Mouse (Mus musculus) erythroblast, embryonic 14.5 days (primary cell): ENCODE measurements around the gene Wnt10a. TPM values are rescaled to one million over a fixed set of nuclear protein-coding genes. Genes with fewer than 3 reads are reported as not detected.

Experiments
- H3K27me3 ChIP-seq: 2 replicates; pipeline ENCODE4 v1.6.1; 2012; ENCODE audit warnings: inconsistent platforms; ENCODE audit not compliant: control insufficient read depth
- H3K36me3 ChIP-seq: 2 replicates; pipeline ENCODE4 v1.6.1; 2012; ENCODE audit warnings: mild to moderate bottlenecking, inconsistent platforms; ENCODE audit not compliant: control insufficient read depth
- H3K4me1 ChIP-seq: 2 replicates; pipeline ENCODE4 v1.6.1; 2012; ENCODE audit warnings: inconsistent platforms; ENCODE audit not compliant: control insufficient read depth
- H3K4me3 ChIP-seq: replicated peaks from 2 replicates; pipeline ENCODE3; 2012; ENCODE audit warnings: moderate library complexity, mild to moderate bottlenecking, inconsistent platforms
- H3K9me3 ChIP-seq: 2 replicates; pipeline ENCODE4 v1.6.1; 2012; ENCODE audit warnings: low read length, inconsistent platforms, mixed read lengths; ENCODE audit not compliant: control insufficient read depth
- GATA1 ChIP-seq: IDR thresholded peaks from 2 replicates; pipeline ENCODE4 v1.6.1; 2012; ENCODE audit warnings: low read length, inconsistent platforms, mixed read lengths
- TAL1 ChIP-seq: IDR thresholded peaks from 3 replicates; pipeline ENCODE4 v1.6.1; 2012; ENCODE audit warnings: low read length, inconsistent platforms, mixed read lengths
- polyA plus RNA-seq: library from polyadenylated mRNA; stranded (reverse); fragments of >175 nt; gene quantifications from 2 replicates; pipeline ENCODE4 v1.2.3, GENCODE M21; 2012

Gene Wnt10a
- polyA plus RNA-seq, 1 experiment: 0.04 TPM

DNA sequence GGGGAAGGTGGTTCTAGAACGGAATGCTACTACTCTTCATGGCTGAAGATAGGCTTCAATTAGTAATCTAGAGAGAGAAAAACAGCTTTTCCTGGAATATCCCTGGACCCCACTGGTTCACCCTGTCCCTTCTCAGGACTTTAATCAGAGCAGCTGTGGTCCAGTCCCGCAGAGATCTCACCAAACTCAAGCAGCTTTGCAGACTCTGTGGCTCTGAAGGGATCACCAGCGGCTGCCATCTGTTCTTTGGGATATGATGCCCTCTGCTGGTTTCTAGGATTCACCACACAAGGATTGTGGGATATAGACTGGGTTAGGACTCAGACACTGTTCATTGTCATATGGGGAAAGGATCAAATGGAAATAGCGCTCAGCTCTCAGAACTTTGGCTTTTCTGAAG is 31.5 kb upstream of the Wnt10a start:
- no peaks in the 10 kb centered on the region for H3K4me1 ChIP-seq
- peaks cover 6% of the 10 kb centered on the region for H3K27me3 ChIP-seq
- no peaks in the 10 kb centered on the region for H3K36me3 ChIP-seq
- no peak overlapping the region for H3K4me3 ChIP-seq
- TF ChIP-seq GATA1 (no peak), TAL1 (no peak)
- no peaks in the 10 kb centered on the region for H3K9me3 ChIP-seq

- Histone ChIP-seq H3K9me3 (no peaks in the 10 kb centered on the region), H3K4me1 (no peaks in the 10 kb centered on the region), H3K27me3 (peaks cover 10% of the 10 kb centered on the region), H3K36me3 (no peaks in the 10 kb centered on the region), H3K4me3 (no peak overlapping the region)
- TF ChIP-seq GATA1 (no peak), TAL1 (no peak)
Observed at GRCm38 (mm10) chr1:74763081-74763480, 28.2 kb upstream of the Wnt10a start.

- TF ChIP-seq TAL1 (no peak), GATA1 (no peak)
- Histone ChIP-seq H3K4me3 (no peak overlapping the region), H3K4me1 (no peaks in the 10 kb centered on the region), H3K9me3 (peaks cover 4% of the 10 kb centered on the region; the same call in 1 of the 2 replicates), H3K27me3 (peaks cover 81% of the 10 kb centered on the region), H3K36me3 (no peaks in the 10 kb centered on the region)
Observed at GRCm38 (mm10) chr1:74770727-74771466, 20.4 kb upstream of the Wnt10a start.

DNA sequence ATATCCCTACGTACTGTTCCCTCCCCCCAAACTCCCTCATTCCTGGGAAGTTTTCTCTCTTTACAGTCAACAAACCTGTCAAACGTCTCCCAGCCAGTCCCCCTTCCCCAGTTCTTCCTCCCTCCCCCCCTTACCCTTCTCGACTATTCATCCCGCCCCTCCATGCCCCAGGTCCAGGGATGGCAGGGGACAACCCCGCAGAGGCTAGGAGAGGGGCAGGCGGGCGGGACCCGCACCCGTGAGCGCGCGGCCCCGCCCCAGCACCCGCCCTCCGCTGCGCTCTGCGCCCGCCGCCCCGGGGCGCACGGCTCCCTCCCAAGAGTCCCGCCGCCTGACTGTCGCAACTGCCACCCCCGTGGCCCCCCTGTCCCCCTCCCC is 19.9 kb upstream of the Wnt10a start:
- TF ChIP-seq TAL1 (no peak), GATA1 (no peak)
- no peak overlapping the region for H3K4me3 ChIP-seq

GRCm38 (mm10) chr1:74771845-74771930 is 19.6 kb upstream of the Wnt10a start, which contains the start of gene Wnt6:
Wnt6 (plus strand) TSS chr1:74771892.
- Histone ChIP-seq H3K27me3 (peaks cover 84% of the 10 kb centered on the region), H3K36me3 (no peaks in the 10 kb centered on the region), H3K4me1 (no peaks in the 10 kb centered on the region), H3K4me3 (no peak within 1 kb of the TSS), H3K9me3 (peaks cover 4% of the 10 kb centered on the region; the same call in 1 of the 2 replicates)
- TF ChIP-seq GATA1: no peak
- TF ChIP-seq TAL1: no peak

More for the DNA sequence above, 19.9 kb upstream of the Wnt10a start:
- Histone ChIP-seq H3K9me3 (peaks cover 4% of the 10 kb centered on the region; the same call in 1 of the 2 replicates), H3K4me1 (no peaks in the 10 kb centered on the region), H3K27me3 (peaks cover 84% of the 10 kb centered on the region), H3K36me3 (no peaks in the 10 kb centered on the region)

DNA sequence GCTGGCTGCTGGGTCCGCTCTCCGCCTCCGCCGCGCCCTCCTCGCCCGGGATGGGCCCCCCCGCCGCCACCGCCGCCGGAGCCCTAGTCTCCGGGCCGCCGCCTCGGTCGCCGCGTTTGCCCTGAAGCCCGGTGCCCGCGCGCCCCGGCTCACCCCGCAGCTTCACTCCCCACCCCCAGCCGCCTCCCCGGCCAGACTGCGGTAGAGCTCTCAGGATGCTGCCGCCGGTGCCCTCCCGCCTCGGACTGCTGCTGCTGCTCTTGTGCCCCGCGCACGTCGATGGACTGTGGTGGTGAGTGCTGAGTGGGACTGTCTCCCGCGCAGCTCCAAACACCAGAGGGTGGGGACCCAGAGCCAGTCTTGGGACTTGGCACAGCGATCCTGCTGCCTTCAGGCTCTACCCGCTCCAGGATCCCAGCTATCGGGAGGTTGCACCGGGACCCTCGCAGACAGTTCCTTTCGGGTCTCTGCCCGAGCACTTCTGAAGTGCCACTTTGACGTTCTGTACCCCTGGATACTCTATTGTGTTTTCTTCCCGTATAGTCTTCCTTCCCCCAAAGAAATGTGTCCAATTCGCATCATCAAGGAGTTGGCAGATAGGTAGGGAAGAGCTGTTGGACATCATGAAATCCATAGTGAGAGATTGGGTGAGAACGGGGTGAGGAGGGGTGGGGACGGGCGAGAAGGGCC is 19.2 kb upstream of the Wnt10a start:
- Histone ChIP-seq H3K4me3 (no peak overlapping the region), H3K36me3 (no peaks in the 10 kb centered on the region), H3K4me1 (no peaks in the 10 kb centered on the region), H3K9me3 (peaks cover 4% of the 10 kb centered on the region; the same call in 1 of the 2 replicates), H3K27me3 (peaks cover 86% of the 10 kb centered on the region)
- TF ChIP-seq TAL1 (no peak), GATA1 (no peak)

- no peak overlapping the region for H3K4me3 ChIP-seq
- H3K27me3 ChIP-seq: peaks cover 85% of the 10 kb centered on the region
- TF ChIP-seq GATA1 (no peak), TAL1 (no peak)
- no peaks in the 10 kb centered on the region for H3K4me1 ChIP-seq
- peaks cover 4% of the 10 kb centered on the region; the same call in 1 of the 2 replicates for H3K9me3 ChIP-seq
- no peaks in the 10 kb centered on the region for H3K36me3 ChIP-seq
Observed at GRCm38 (mm10) chr1:74773136-74773535, 18.2 kb upstream of the Wnt10a start.

GRCm38 (mm10) chr1:74774062-74774461 is 17.3 kb upstream of the Wnt10a start:
- no peak overlapping the region for H3K4me3 ChIP-seq
- H3K9me3 ChIP-seq: peaks cover 4% of the 10 kb centered on the region; the same call in 1 of the 2 replicates
- no peaks in the 10 kb centered on the region for H3K36me3 ChIP-seq
- peaks cover 80% of the 10 kb centered on the region for H3K27me3 ChIP-seq
- no peaks in the 10 kb centered on the region for H3K4me1 ChIP-seq
- TF ChIP-seq GATA1: no peak
- no peak for TF ChIP-seq TAL1

- no peaks in the 10 kb centered on the region for H3K36me3 ChIP-seq
- no peak overlapping the region for H3K4me3 ChIP-seq
- H3K27me3 ChIP-seq: peaks cover 76% of the 10 kb centered on the region
- TF ChIP-seq GATA1 (no peak), TAL1 (no peak)
- no peaks in the 10 kb centered on the region for H3K4me1 ChIP-seq
- H3K9me3 ChIP-seq: peaks cover 4% of the 10 kb centered on the region; the same call in 1 of the 2 replicates
Observed at GRCm38 (mm10) chr1:74775816-74776215, 15.5 kb upstream of the Wnt10a start.

DNA sequence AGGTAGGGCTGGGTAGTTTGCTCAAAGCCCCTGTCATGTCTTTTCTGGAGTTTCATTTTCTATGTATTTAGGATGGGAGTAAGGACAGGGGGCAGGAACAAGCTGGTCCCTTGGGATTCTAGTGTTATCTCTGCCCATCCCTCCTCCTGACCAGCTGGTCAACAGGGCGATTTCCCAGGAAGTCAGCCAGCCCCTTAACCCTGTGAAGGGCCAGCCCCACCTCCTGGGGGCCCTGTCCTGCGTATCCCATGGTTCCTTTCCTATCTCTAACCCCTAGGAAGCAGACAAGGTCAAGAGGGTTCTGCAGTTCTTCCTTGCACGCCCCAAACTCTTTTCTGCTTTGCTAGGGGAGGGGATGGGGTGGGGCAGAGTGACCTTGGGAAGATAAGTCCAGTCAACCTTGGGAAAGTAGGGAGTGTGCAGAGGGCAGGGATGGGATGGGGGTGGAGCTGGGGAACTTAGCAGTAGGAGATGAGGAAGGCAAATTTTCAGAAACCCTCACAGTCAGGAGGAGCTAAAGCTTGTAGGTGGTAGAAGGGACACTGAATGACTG is 12.3 kb upstream of the Wnt10a start:
- no peaks in the 10 kb centered on the region for H3K9me3 ChIP-seq
- peaks cover under 1% of the 10 kb centered on the region for H3K4me1 ChIP-seq
- H3K4me3 ChIP-seq: no peak overlapping the region
- H3K36me3 ChIP-seq: no peaks in the 10 kb centered on the region
- TF ChIP-seq TAL1 (no peak), GATA1 (no peak)
- peaks cover 76% of the 10 kb centered on the region for H3K27me3 ChIP-seq
